Mouse (Mus musculus) embryonic fibroblast, embryonic 13.5 days (primary cell): Measurements from ENCODE around the gene Tnip2. TPM values are rescaled to one million over a fixed set of nuclear protein-coding genes. Genes with fewer than 3 reads are reported as not detected.
A peak's percentile ranks its signal among the peaks of the same experiment; 100 is the strongest.

Experiments used
- H3K27ac ChIP-seq: 2 replicates; pipeline ENCODE4 v1.5.1; 2012; ENCODE audit warnings: low read length, control low read depth, inconsistent platforms; ENCODE audit not compliant: insufficient read depth
- H3K4me1 ChIP-seq: 2 replicates; pipeline ENCODE4 v1.6.1; 2011; ENCODE audit warnings: low read length; ENCODE audit not compliant: control insufficient read depth, insufficient read depth
- H3K4me3 ChIP-seq: 2 replicates; pipeline ENCODE4 v1.5.1; 2011; ENCODE audit warnings: mild to moderate bottlenecking, control low read depth, low read length; ENCODE audit not compliant: insufficient read depth
- CTCF ChIP-seq: IDR thresholded peaks from 2 replicates; pipeline ENCODE4 v1.5.1; 2011; ENCODE audit warnings: mild to moderate bottlenecking, control low read depth, low read length, moderate library complexity, borderline replicate concordance; ENCODE audit not compliant: insufficient read depth
- POLR2A ChIP-seq: IDR thresholded peaks from 2 replicates; pipeline ENCODE4 v1.6.1; 2011; ENCODE audit warnings: low read depth, mild to moderate bottlenecking, control low read depth, low read length, moderate library complexity
- polyA plus RNA-seq: library from polyadenylated mRNA; stranded (reverse); fragments of >200 nt; gene quantifications from 2 replicates; pipeline ENCODE4 v1.2.4, GENCODE M21; 2011; ENCODE audit warnings: low read depth; ENCODE audit not compliant: missing spikeins, insufficient read length

Tnip2 gene
- 12.5 and 13.9 TPM in 2 replicates for polyA plus RNA-seq

DNA sequence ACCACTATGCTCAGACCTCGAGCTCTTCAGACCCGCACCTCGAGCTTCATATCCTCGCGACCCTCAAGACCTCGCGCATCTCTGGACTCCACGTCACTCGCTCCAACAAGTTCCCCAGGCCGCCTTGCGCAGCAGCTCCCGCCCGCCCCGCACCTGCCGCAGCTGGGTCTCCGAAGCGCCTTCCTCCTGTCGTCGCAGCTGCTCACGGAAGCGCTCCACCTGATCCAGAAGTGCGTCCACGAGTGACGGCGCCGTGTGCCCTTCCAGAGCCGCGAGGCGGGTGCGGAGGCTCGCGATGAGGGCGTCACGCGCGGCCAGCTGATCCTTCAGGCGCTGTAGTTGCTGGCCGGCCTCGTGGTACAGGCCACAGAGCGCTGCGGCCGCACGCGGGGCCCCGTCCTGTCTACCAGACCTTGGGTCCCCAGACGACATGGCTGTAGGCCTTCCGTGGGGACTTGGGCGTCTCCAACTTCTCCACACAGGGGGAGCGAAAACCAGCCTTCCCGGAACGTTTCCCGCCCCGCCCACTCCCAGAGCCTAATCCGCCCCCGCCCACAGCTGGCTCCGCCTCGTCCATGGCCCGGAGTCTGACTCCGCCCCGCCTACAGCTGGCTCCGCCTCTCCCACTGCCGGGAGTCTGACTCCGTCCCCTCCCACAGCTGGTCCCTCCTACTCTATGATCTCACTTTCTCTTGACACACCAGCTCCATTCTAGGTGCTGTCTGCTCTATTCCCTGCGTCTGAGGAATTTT lies at the start of gene Tnip2:
Gene Tnip2, minus strand, starts transcription at position 526 of the 752 bp plus-strand sequence.
- peaks cover 4% of the 10 kb centered on the region for H3K4me1 ChIP-seq
- peak within 1 kb of the TSS; percentile 70 for H3K4me3 ChIP-seq
- TF ChIP-seq CTCF (no peak), POLR2A (peak; percentile 73)
- no peak within 1 kb of the TSS for H3K27ac ChIP-seq

GRCm38 (mm10) chr5:34551821-34552220 lies 38.0 kb upstream of the Tnip2 start:
- TF ChIP-seq CTCF (no peak), POLR2A (no peak)

DNA sequence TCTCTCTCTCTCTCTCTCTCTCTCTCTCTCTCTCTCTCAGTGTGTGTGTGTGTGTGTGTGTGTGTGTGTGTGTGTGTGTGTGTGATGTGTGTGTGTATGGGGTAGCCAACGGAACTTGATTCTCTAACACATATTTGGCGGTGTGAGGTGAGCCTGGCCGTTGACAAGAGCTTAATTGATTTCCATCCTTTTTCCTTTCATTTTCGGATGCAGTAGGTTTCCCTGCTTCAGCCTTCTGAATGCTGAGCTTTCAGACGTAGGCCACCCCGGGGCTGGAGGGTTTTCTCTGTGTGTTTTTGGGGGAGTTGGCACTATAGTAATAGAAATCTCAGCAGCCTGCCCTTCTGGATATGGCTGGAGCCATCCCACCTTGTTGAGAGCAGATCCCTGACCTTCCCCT lies 36.5 kb upstream of the Tnip2 start:
- H3K4me3 ChIP-seq = peak overlapping the region; percentile 87
- no peak overlapping the region for H3K27ac ChIP-seq
- TF ChIP-seq CTCF (no peak), POLR2A (no peak)

More at GRCm38 (mm10) chr5:34551821-34552220, 38.0 kb upstream of the Tnip2 start:
- no peaks in the 10 kb centered on the region for H3K4me1 ChIP-seq
- H3K4me3 ChIP-seq = no peak overlapping the region
- H3K27ac ChIP-seq = no peak overlapping the region

DNA sequence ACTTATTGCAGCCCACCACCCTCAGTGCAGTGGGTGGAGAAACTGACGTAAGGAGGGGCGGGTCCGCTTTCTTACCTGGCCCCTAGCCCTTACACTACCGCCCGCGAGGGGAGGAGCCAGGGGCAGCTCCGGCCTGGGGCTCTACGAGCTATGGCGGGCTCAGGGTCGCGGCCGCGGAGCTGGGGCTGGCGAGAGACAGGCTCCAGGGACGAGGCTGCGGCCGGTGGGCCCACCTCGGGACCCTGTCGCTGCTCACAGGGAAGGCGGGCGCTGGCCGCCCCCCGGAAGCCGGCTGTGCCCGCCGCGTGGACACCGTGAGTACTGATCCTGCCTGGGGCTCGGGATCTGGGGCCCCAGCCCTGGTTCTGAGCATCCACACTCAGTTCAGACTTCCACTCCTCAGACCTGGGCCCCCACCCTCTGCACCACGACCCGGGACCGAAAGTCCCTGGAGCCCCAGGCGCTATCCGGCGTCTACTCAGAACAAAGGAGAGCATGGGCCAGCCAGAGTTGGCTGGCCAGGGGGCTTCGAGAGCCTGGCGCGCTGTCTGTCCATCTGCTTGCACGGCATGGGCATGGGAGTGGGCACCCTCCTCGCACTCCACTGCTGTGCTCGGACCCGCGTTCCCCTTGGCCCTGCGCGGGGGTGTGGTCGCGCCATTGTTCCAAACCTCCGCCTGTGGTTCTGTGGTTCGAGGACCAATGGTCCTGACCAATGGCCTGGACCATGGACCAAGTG lies 35.9 kb upstream of the Tnip2 start:
- H3K4me1 ChIP-seq = no peaks in the 10 kb centered on the region
- H3K4me3 ChIP-seq = peak overlapping the region; percentile 87
- no peak overlapping the region for H3K27ac ChIP-seq
- TF ChIP-seq CTCF (no peak), POLR2A (peak; percentile 69)

More for the DNA sequence above, 36.5 kb upstream of the Tnip2 start:
- no peaks in the 10 kb centered on the region for H3K4me1 ChIP-seq

- Histone ChIP-seq H3K4me3 (peak overlapping the region; percentile 87), H3K27ac (no peak overlapping the region), H3K4me1 (no peaks in the 10 kb centered on the region)
- no peak for TF ChIP-seq CTCF
- no peak for TF ChIP-seq POLR2A
These were observed 35.3 kb upstream of the Tnip2 start for GRCm38 (mm10) chr5:34549135-34549482.

DNA sequence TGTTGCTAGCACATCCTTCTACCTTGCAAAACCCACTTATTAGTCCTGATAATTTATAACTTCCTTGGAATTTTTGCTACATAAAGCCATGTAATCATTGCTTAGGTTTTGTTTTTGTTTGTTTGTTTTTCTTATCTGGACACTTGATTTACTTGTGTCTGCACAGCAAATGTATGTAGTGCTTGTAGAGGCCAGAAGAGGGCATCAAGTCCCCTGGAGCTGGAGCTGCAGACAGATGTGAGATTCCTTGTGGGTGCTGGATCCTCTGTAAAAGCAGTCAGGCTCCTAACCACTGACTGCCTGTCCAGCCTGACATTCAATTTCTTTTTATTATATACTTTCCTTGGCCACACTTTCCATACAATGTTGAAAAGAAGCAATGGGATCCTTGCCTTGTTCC lies 33.6 kb upstream of the Tnip2 start:
- no peak for TF ChIP-seq POLR2A
- peak; percentile 39; the same call in 1 of the 2 replicates for TF ChIP-seq CTCF
- Histone ChIP-seq H3K4me3 (no peak overlapping the region), H3K4me1 (no peaks in the 10 kb centered on the region)

GRCm38 (mm10) chr5:34543114-34543513 lies 29.3 kb upstream of the Tnip2 start:
- TF ChIP-seq CTCF = no peak
- no peak for TF ChIP-seq POLR2A
- no peak overlapping the region for H3K27ac ChIP-seq
- H3K4me1 ChIP-seq = no peaks in the 10 kb centered on the region
- H3K4me3 ChIP-seq = no peak overlapping the region

More for the DNA sequence above, 33.6 kb upstream of the Tnip2 start:
- H3K27ac ChIP-seq = no peak overlapping the region

DNA sequence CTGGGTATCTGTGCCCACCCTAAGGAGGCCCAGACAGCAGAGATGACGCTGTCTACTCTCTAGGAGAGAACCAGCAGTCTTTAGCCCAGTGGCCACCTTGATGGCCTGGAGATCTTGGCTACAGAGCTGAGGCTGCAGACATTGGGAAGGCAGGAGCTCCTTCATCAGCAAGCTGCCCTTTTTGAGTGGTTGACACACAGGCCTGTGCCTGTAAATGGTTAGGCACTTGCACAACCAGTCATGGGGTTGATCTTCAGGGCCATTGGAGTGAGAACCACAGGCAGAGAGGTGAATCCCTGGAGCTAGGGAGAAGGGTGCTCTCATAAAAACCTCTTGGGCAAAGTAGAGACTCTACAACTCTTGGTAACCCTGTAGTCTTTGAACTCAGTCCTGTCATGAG lies 28.4 kb upstream of the Tnip2 start:
- H3K4me3 ChIP-seq = no peak overlapping the region
- H3K27ac ChIP-seq = no peak overlapping the region
- H3K4me1 ChIP-seq = no peaks in the 10 kb centered on the region
- TF ChIP-seq CTCF = no peak
- TF ChIP-seq POLR2A = no peak

DNA sequence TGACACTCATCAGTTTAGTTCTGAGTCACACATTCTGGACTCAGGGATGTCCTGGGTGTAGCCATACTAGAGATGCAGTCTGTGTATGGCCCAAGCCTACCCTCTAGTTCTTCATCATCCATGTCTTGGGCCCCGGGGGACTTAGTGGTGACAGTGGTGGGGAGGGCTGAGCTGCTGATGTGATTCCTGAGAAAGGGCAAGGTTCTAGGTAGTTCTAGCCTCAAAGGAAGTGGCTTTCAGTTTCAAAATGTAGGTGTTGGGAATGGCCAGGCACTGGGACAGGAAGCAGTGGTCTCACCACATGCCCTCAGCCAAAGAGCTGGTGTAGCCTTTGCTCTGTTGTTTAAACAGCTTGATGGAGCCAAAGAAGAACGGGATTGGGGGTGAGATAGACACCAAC lies 25.3 kb upstream of the Tnip2 start:
- Histone ChIP-seq H3K4me3 (no peak overlapping the region), H3K27ac (no peak overlapping the region), H3K4me1 (no peaks in the 10 kb centered on the region; the same call in 1 of the 2 replicates)
- TF ChIP-seq POLR2A = no peak
- no peak for TF ChIP-seq CTCF

- Histone ChIP-seq H3K4me3 (no peak overlapping the region), H3K27ac (no peak overlapping the region), H3K4me1 (no peaks in the 10 kb centered on the region; the same call in 1 of the 2 replicates)
- TF ChIP-seq CTCF (peak; percentile 6; the same call in 1 of the 2 replicates), POLR2A (no peak)
These were observed 24.7 kb upstream of the Tnip2 start for GRCm38 (mm10) chr5:34538527-34538926.
